Mouse (Mus musculus) C2C12 (cell line): Measurements from ENCODE around the gene Rap1b.

ENCODE experiments used
- CEBPB ChIP-seq: IDR thresholded peaks from one replicate; pipeline ENCODE4 v1.6.1; 2011; ENCODE audit warnings: low read depth, mild to moderate bottlenecking, control low read depth, moderate library complexity
- CTCF ChIP-seq: IDR thresholded peaks from one replicate; pipeline ENCODE4 v1.5.1; 2011; ENCODE audit not compliant: control insufficient read depth, insufficient read depth, insufficient read length
- USF1 ChIP-seq: IDR thresholded peaks from one replicate; pipeline ENCODE4 v1.6.1; 2011; ENCODE audit warnings: low read depth, mild to moderate bottlenecking, control low read depth, moderate library complexity

GRCm38 (mm10) chr10:117829022-117829421 lies 16.8 kb downstream of the Rap1b start:
- TF ChIP-seq USF1 (no peak), CTCF (no peak), CEBPB (no peak)
